Mouse (Mus musculus): ENCODE data around the gene Hadh. TPM values are rescaled to one million over a fixed set of nuclear protein-coding genes. Genes with fewer than 3 reads are reported as not detected.

The Hadh gene
- polyA plus RNA-seq, 1 experiment from 2014 or later = 172 TPM

- 80% methylated on average over 3 of the region's 3 CpGs for WGBS
- H3K36me3 ChIP-seq (ENCODE audit: control insufficient read depth, insufficient read depth, low read length) = no peaks in the 10 kb centered on the region
- no peaks in the 10 kb centered on the region for H3K4me1 ChIP-seq (replicated peaks; ENCODE audit: control insufficient read depth, insufficient read depth)
- no peak overlapping the region for H3K9ac ChIP-seq (ENCODE audit: low read length)
- H3K4me2 ChIP-seq (replicated peaks; ENCODE audit: low read depth) = no peak overlapping the region
- no peaks in the 10 kb centered on the region for H3K27me3 ChIP-seq (ENCODE audit: control insufficient read depth, insufficient read depth, low read length)
- H3K9me3 ChIP-seq (ENCODE audit: control insufficient read depth, low read length) = no peaks in the 10 kb centered on the region
- no peak overlapping the region for H3K27ac ChIP-seq (replicated peaks)
- TF ChIP-seq CTCF (IDR thresholded peaks at IDR 0.05; ENCODE audit: low read depth) = no peak
- TF ChIP-seq EP300 (optimal IDR thresholded peaks at IDR 0.05) = no peak
- ATAC-seq (ENCODE audit: low FRiP score, low TSS enrichment) (no peak), DNase-seq (ENCODE audit: low spot score) (no peak)
- no peak overlapping the region for H3K4me3 ChIP-seq (ENCODE audit: low read depth, low read length)
Measured at GRCm38 (mm10) chr3:131198991-131199390, 72.9 kb downstream of the Hadh start.

GRCm38 (mm10) chr3:131196507-131197019 is 75.3 kb downstream of the Hadh start:
- Histone ChIP-seq H3K27ac (replicated peaks) (no peak overlapping the region), H3K9ac (ENCODE audit: low read length) (no peak overlapping the region), H3K9me3 (ENCODE audit: control insufficient read depth, low read length) (no peaks in the 10 kb centered on the region), H3K4me2 (replicated peaks; ENCODE audit: low read depth) (no peak overlapping the region), H3K4me3 (ENCODE audit: low read depth, low read length) (no peak overlapping the region), H3K4me1 (replicated peaks; ENCODE audit: control insufficient read depth, insufficient read depth) (no peaks in the 10 kb centered on the region), H3K36me3 (ENCODE audit: control insufficient read depth, insufficient read depth, low read length) (no peaks in the 10 kb centered on the region), H3K27me3 (ENCODE audit: control insufficient read depth, insufficient read depth, low read length) (no peaks in the 10 kb centered on the region)
- 79% methylated on average over 8 of the region's 8 CpGs for WGBS
- no peak for ATAC-seq (ENCODE audit: low FRiP score, low TSS enrichment)
- no peak for DNase-seq (ENCODE audit: low spot score)
- TF ChIP-seq CTCF (IDR thresholded peaks at IDR 0.05; ENCODE audit: low read depth) (no peak), EP300 (optimal IDR thresholded peaks at IDR 0.05) (no peak)

GRCm38 (mm10) chr3:131196050-131196449 is 75.9 kb downstream of the Hadh start:
- 81% methylated on average over 10 of the region's 10 CpGs for WGBS
- DNase-seq (ENCODE audit: low spot score) (no peak), ATAC-seq (ENCODE audit: low FRiP score, low TSS enrichment) (no peak)
- no peaks in the 10 kb centered on the region for H3K4me1 ChIP-seq (replicated peaks; ENCODE audit: control insufficient read depth, insufficient read depth)
- H3K4me2 ChIP-seq (replicated peaks; ENCODE audit: low read depth) = no peak overlapping the region
- no peak for TF ChIP-seq EP300 (optimal IDR thresholded peaks at IDR 0.05)
- TF ChIP-seq CTCF (IDR thresholded peaks at IDR 0.05; ENCODE audit: low read depth) = no peak
- H3K27me3 ChIP-seq (ENCODE audit: control insufficient read depth, insufficient read depth, low read length) = no peaks in the 10 kb centered on the region
- no peaks in the 10 kb centered on the region for H3K36me3 ChIP-seq (ENCODE audit: control insufficient read depth, insufficient read depth, low read length)
- no peak overlapping the region for H3K27ac ChIP-seq (replicated peaks)
- no peaks in the 10 kb centered on the region for H3K9me3 ChIP-seq (ENCODE audit: control insufficient read depth, low read length)
- no peak overlapping the region for H3K4me3 ChIP-seq (ENCODE audit: low read depth, low read length)
- H3K9ac ChIP-seq (ENCODE audit: low read length) = no peak overlapping the region

GRCm38 (mm10) chr3:131191454-131191853 is 80.4 kb downstream of the Hadh start:
- no peak overlapping the region for H3K9ac ChIP-seq (ENCODE audit: low read length)
- no peak for ATAC-seq (ENCODE audit: low FRiP score, low TSS enrichment)

GRCm38 (mm10) chr3:131190671-131191367 is 81.1 kb downstream of the Hadh start:
- H3K27me3 ChIP-seq (ENCODE audit: control insufficient read depth, insufficient read depth, low read length) = no peaks in the 10 kb centered on the region
- no peaks in the 10 kb centered on the region for H3K9me3 ChIP-seq (ENCODE audit: control insufficient read depth, low read length)
- ATAC-seq (ENCODE audit: low FRiP score, low TSS enrichment) = no peak
- no peak overlapping the region for H3K4me2 ChIP-seq (replicated peaks; ENCODE audit: low read depth)
- no peak for DNase-seq (ENCODE audit: low spot score)
- H3K27ac ChIP-seq (replicated peaks) = no peak overlapping the region
- H3K9ac ChIP-seq (ENCODE audit: low read length) = no peak overlapping the region
- no peaks in the 10 kb centered on the region for H3K4me1 ChIP-seq (replicated peaks; ENCODE audit: control insufficient read depth, insufficient read depth)
- TF ChIP-seq EP300 (optimal IDR thresholded peaks at IDR 0.05) (no peak), CTCF (IDR thresholded peaks at IDR 0.05; ENCODE audit: low read depth) (no peak)
- H3K36me3 ChIP-seq (ENCODE audit: control insufficient read depth, insufficient read depth, low read length) = no peaks in the 10 kb centered on the region
- H3K4me3 ChIP-seq (ENCODE audit: low read depth, low read length) = no peak overlapping the region
- WGBS = 78% methylated on average over 19 of the region's 19 CpGs

More at GRCm38 (mm10) chr3:131191454-131191853, 80.4 kb downstream of the Hadh start:
- no peak for TF ChIP-seq EP300 (optimal IDR thresholded peaks at IDR 0.05)
- TF ChIP-seq CTCF (IDR thresholded peaks at IDR 0.05; ENCODE audit: low read depth) = no peak
- H3K27ac ChIP-seq (replicated peaks) = no peak overlapping the region
- no peaks in the 10 kb centered on the region for H3K36me3 ChIP-seq (ENCODE audit: control insufficient read depth, insufficient read depth, low read length)
- no peak overlapping the region for H3K4me2 ChIP-seq (replicated peaks; ENCODE audit: low read depth)
- no peaks in the 10 kb centered on the region for H3K27me3 ChIP-seq (ENCODE audit: control insufficient read depth, insufficient read depth, low read length)
- H3K4me1 ChIP-seq (replicated peaks; ENCODE audit: control insufficient read depth, insufficient read depth) = no peaks in the 10 kb centered on the region
- DNase-seq (ENCODE audit: low spot score) = no peak
- 82% methylated on average over 7 of the region's 7 CpGs for WGBS
- no peaks in the 10 kb centered on the region for H3K9me3 ChIP-seq (ENCODE audit: control insufficient read depth, low read length)
- no peak overlapping the region for H3K4me3 ChIP-seq (ENCODE audit: low read depth, low read length)

GRCm38 (mm10) chr3:131190239-131190638 is 81.7 kb downstream of the Hadh start:
- H3K4me1 ChIP-seq (replicated peaks; ENCODE audit: control insufficient read depth, insufficient read depth) = no peaks in the 10 kb centered on the region
- no peak overlapping the region for H3K4me2 ChIP-seq (replicated peaks; ENCODE audit: low read depth)
- 22% methylated on average over 11 of the region's 11 CpGs for WGBS
- TF ChIP-seq CTCF (IDR thresholded peaks at IDR 0.05; ENCODE audit: low read depth) = no peak
- TF ChIP-seq EP300 (optimal IDR thresholded peaks at IDR 0.05) = no peak
- no peak overlapping the region for H3K4me3 ChIP-seq (ENCODE audit: low read depth, low read length)
- no peak overlapping the region for H3K27ac ChIP-seq (replicated peaks)
- no peak overlapping the region for H3K9ac ChIP-seq (ENCODE audit: low read length)
- DNase-seq (ENCODE audit: low spot score) = no peak
- no peak for ATAC-seq (ENCODE audit: low FRiP score, low TSS enrichment)
- H3K27me3 ChIP-seq (ENCODE audit: control insufficient read depth, insufficient read depth, low read length) = no peaks in the 10 kb centered on the region
- H3K36me3 ChIP-seq (ENCODE audit: control insufficient read depth, insufficient read depth, low read length) = no peaks in the 10 kb centered on the region
- H3K9me3 ChIP-seq (ENCODE audit: control insufficient read depth, low read length) = no peaks in the 10 kb centered on the region
